Mouse (Mus musculus): ENCODE measurements around the gene Nipa1.

DNA sequence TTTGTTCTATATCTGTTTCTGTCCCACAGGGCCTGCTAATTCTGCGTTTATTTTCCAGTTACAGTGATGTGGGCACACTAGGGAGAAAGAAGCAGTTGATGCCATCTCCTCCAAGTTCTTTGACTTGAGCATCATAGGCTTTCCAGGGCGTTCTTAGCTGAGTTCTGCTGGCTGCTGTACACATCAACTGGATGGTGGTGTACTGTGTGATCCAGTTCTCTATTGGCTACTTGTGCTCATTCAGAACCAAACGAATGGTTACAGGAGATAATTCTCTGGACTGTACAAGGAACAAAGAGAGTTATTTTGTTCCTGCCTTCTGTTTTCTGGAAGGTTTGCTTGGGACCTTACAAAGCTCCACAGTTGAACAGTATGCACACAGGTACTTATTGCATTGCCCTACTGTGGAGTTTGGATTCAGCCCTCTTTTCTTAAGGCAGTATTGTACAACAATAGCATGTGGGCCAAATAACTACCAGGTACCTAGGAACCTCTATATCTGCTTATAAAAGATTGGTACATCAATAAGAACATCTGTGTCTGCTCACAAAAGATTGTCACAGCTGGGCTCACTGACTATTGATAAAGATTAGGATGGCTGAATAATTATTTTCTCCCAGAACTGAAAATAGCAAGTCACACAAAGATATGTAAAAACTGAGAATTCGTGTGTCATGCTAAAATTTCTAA is 24.0 kb upstream of the Nipa1 start:
- TF ChIP-seq CTCF (conservative IDR thresholded peaks at IDR 0.05; ENCODE audit: insufficient read depth, insufficient read length, low read depth, low read length), result no peak
- TF ChIP-seq POLR2A (IDR thresholded peaks at IDR 0.05; ENCODE audit: low read depth, low read length), result no peak
